Mouse (Mus musculus): Measurements from ENCODE around the gene Gm17018. TPM values are rescaled to one million over a fixed set of nuclear protein-coding genes. Genes with fewer than 3 reads are reported as not detected.

The Gm17018 gene
- polyA plus RNA-seq, 1 experiment from 2014 or later = 76.3 TPM

GRCm38 (mm10) chr19:45578976-45579375, 18.6 kb downstream of the Gm17018 start:
- no peak overlapping the region for H3K27ac ChIP-seq (ENCODE audit: low read depth, low read length)
- H3K4me3 ChIP-seq (ENCODE audit: low read depth, low read length) = no peak overlapping the region
- peaks cover 12% of the 10 kb centered on the region; the same call in 1 of the 2 replicates for H3K4me1 ChIP-seq (ENCODE audit: control insufficient read depth, insufficient read depth, low read length)
- H3K9ac ChIP-seq (replicated peaks; ENCODE audit: low read depth, low read length) = no peak overlapping the region
- H3K9me3 ChIP-seq (ENCODE audit: control insufficient read depth, low read length) = no peaks in the 10 kb centered on the region
- 91% methylated on average over 12 of the region's 12 CpGs for WGBS
- no peaks in the 10 kb centered on the region for H3K27me3 ChIP-seq (ENCODE audit: control insufficient read depth, insufficient read depth, low read length)
- ATAC-seq (ENCODE audit: low read depth) = no peak
- peaks cover 12% of the 10 kb centered on the region for H3K36me3 ChIP-seq (ENCODE audit: control insufficient read depth, insufficient read depth, low read length)
- no peak overlapping the region for H3K4me2 ChIP-seq (ENCODE audit: low read depth, low read length)

GRCm38 (mm10) chr19:45579416-45579815, 19.0 kb downstream of the Gm17018 start:
- H3K9me3 ChIP-seq (ENCODE audit: control insufficient read depth, low read length) = no peaks in the 10 kb centered on the region
- H3K4me1 ChIP-seq (ENCODE audit: control insufficient read depth, insufficient read depth, low read length) = peaks cover 12% of the 10 kb centered on the region; the same call in 1 of the 2 replicates
- peaks cover 12% of the 10 kb centered on the region for H3K36me3 ChIP-seq (ENCODE audit: control insufficient read depth, insufficient read depth, low read length)
- 84% methylated on average over 7 of the region's 7 CpGs for WGBS
- no peaks in the 10 kb centered on the region for H3K27me3 ChIP-seq (ENCODE audit: control insufficient read depth, insufficient read depth, low read length)
- H3K4me2 ChIP-seq (ENCODE audit: low read depth, low read length) = no peak overlapping the region
- H3K9ac ChIP-seq (replicated peaks; ENCODE audit: low read depth, low read length) = no peak overlapping the region
- ATAC-seq (ENCODE audit: low read depth) = no peak
- no peak overlapping the region for H3K4me3 ChIP-seq (ENCODE audit: low read depth, low read length)
- no peak overlapping the region for H3K27ac ChIP-seq (ENCODE audit: low read depth, low read length)

- H3K27ac ChIP-seq (ENCODE audit: low read depth, low read length) = no peak overlapping the region
- no peak overlapping the region for H3K4me3 ChIP-seq (ENCODE audit: low read depth, low read length)
- no peak overlapping the region for H3K9ac ChIP-seq (replicated peaks; ENCODE audit: low read depth, low read length)
- 32% methylated on average over 12 of the region's 12 CpGs for WGBS
- H3K36me3 ChIP-seq (ENCODE audit: control insufficient read depth, insufficient read depth, low read length) = peaks cover 12% of the 10 kb centered on the region
- no peaks in the 10 kb centered on the region for H3K9me3 ChIP-seq (ENCODE audit: control insufficient read depth, low read length)
- H3K27me3 ChIP-seq (ENCODE audit: control insufficient read depth, insufficient read depth, low read length) = no peaks in the 10 kb centered on the region
- peaks cover 12% of the 10 kb centered on the region; the same call in 1 of the 2 replicates for H3K4me1 ChIP-seq (ENCODE audit: control insufficient read depth, insufficient read depth, low read length)
- ATAC-seq (ENCODE audit: low read depth) = no peak
- H3K4me2 ChIP-seq (ENCODE audit: low read depth, low read length) = no peak overlapping the region
Observed at GRCm38 (mm10) chr19:45580235-45580634, 19.8 kb downstream of the Gm17018 start.

- Histone ChIP-seq H3K4me2 (ENCODE audit: low read depth, low read length) (no peak overlapping the region), H3K4me1 (ENCODE audit: control insufficient read depth, insufficient read depth, low read length) (peaks cover 12% of the 10 kb centered on the region; the same call in 1 of the 2 replicates), H3K9ac (replicated peaks; ENCODE audit: low read depth, low read length) (no peak overlapping the region), H3K27me3 (ENCODE audit: control insufficient read depth, insufficient read depth, low read length) (no peaks in the 10 kb centered on the region), H3K4me3 (ENCODE audit: low read depth, low read length) (no peak overlapping the region), H3K27ac (ENCODE audit: low read depth, low read length) (no peak overlapping the region), H3K9me3 (ENCODE audit: control insufficient read depth, low read length) (no peaks in the 10 kb centered on the region), H3K36me3 (ENCODE audit: control insufficient read depth, insufficient read depth, low read length) (peaks cover 12% of the 10 kb centered on the region)
- 67% methylated on average over 3 of the region's 3 CpGs for WGBS
- ATAC-seq (ENCODE audit: low read depth) = no peak
Observed at GRCm38 (mm10) chr19:45581257-45581656, 20.8 kb downstream of the Gm17018 start.

- Histone ChIP-seq H3K27me3 (ENCODE audit: control insufficient read depth, insufficient read depth, low read length) (no peaks in the 10 kb centered on the region), H3K9ac (replicated peaks; ENCODE audit: low read depth, low read length) (no peak overlapping the region), H3K36me3 (ENCODE audit: control insufficient read depth, insufficient read depth, low read length) (peaks cover 12% of the 10 kb centered on the region), H3K4me1 (ENCODE audit: control insufficient read depth, insufficient read depth, low read length) (peaks cover 12% of the 10 kb centered on the region; the same call in 1 of the 2 replicates), H3K4me2 (ENCODE audit: low read depth, low read length) (no peak overlapping the region), H3K9me3 (ENCODE audit: control insufficient read depth, low read length) (no peaks in the 10 kb centered on the region), H3K27ac (ENCODE audit: low read depth, low read length) (peak overlapping the region; percentile 23; the same call in 1 of the 2 replicates), H3K4me3 (ENCODE audit: low read depth, low read length) (no peak overlapping the region)
- 11% methylated on average over 8 of the region's 8 CpGs for WGBS
- ATAC-seq (ENCODE audit: low read depth) = no peak
Observed at GRCm38 (mm10) chr19:45582161-45582560, 21.7 kb downstream of the Gm17018 start.

GRCm38 (mm10) chr19:45583136-45583535, 22.7 kb downstream of the Gm17018 start:
- H3K9me3 ChIP-seq (ENCODE audit: control insufficient read depth, low read length) = no peaks in the 10 kb centered on the region
- H3K4me1 ChIP-seq (ENCODE audit: control insufficient read depth, insufficient read depth, low read length) = peaks cover 12% of the 10 kb centered on the region; the same call in 1 of the 2 replicates
- H3K27ac ChIP-seq (ENCODE audit: low read depth, low read length) = no peak overlapping the region
- no peak overlapping the region for H3K9ac ChIP-seq (replicated peaks; ENCODE audit: low read depth, low read length)
- ATAC-seq (ENCODE audit: low read depth) = no peak
- no peak overlapping the region for H3K4me2 ChIP-seq (ENCODE audit: low read depth, low read length)
- 84% methylated on average over 6 of the region's 6 CpGs for WGBS
- no peaks in the 10 kb centered on the region for H3K27me3 ChIP-seq (ENCODE audit: control insufficient read depth, insufficient read depth, low read length)
- H3K36me3 ChIP-seq (ENCODE audit: control insufficient read depth, insufficient read depth, low read length) = peaks cover 8% of the 10 kb centered on the region
- no peak overlapping the region for H3K4me3 ChIP-seq (ENCODE audit: low read depth, low read length)

- H3K9me3 ChIP-seq (ENCODE audit: control insufficient read depth, low read length) = no peaks in the 10 kb centered on the region
- H3K4me1 ChIP-seq (ENCODE audit: control insufficient read depth, insufficient read depth, low read length) = peaks cover 9% of the 10 kb centered on the region; the same call in 1 of the 2 replicates
- no peak overlapping the region for H3K27ac ChIP-seq (ENCODE audit: low read depth, low read length)
- ATAC-seq (ENCODE audit: low read depth) = no peak
- H3K4me2 ChIP-seq (ENCODE audit: low read depth, low read length) = no peak overlapping the region
- no peaks in the 10 kb centered on the region for H3K27me3 ChIP-seq (ENCODE audit: control insufficient read depth, insufficient read depth, low read length)
- H3K4me3 ChIP-seq (ENCODE audit: low read depth, low read length) = no peak overlapping the region
- no peak overlapping the region for H3K9ac ChIP-seq (replicated peaks; ENCODE audit: low read depth, low read length)
- 74% methylated on average over 9 of the region's 9 CpGs for WGBS
- H3K36me3 ChIP-seq (ENCODE audit: control insufficient read depth, insufficient read depth, low read length) = no peaks in the 10 kb centered on the region
Observed at GRCm38 (mm10) chr19:45584856-45585620, 24.6 kb downstream of the Gm17018 start.

GRCm38 (mm10) chr19:45586850-45587249, 26.4 kb downstream of the Gm17018 start:
- no peak for ATAC-seq (ENCODE audit: low read depth)
- Histone ChIP-seq H3K4me2 (ENCODE audit: low read depth, low read length) (no peak overlapping the region), H3K4me3 (ENCODE audit: low read depth, low read length) (no peak overlapping the region), H3K9ac (replicated peaks; ENCODE audit: low read depth, low read length) (no peak overlapping the region), H3K27me3 (ENCODE audit: control insufficient read depth, insufficient read depth, low read length) (no peaks in the 10 kb centered on the region), H3K9me3 (ENCODE audit: control insufficient read depth, low read length) (no peaks in the 10 kb centered on the region), H3K36me3 (ENCODE audit: control insufficient read depth, insufficient read depth, low read length) (0 out of 2 replicates have a peak, but pooled peaks cover 4% of the 10 kb centered on the region), H3K4me1 (ENCODE audit: control insufficient read depth, insufficient read depth, low read length) (peaks cover 6% of the 10 kb centered on the region; the same call in 1 of the 2 replicates), H3K27ac (ENCODE audit: low read depth, low read length) (no peak overlapping the region)
- 84% methylated on average over 3 of the region's 3 CpGs for WGBS

- Histone ChIP-seq H3K9ac (replicated peaks; ENCODE audit: low read depth, low read length) (no peak overlapping the region), H3K4me2 (ENCODE audit: low read depth, low read length) (no peak overlapping the region), H3K9me3 (ENCODE audit: control insufficient read depth, low read length) (no peaks in the 10 kb centered on the region), H3K4me1 (ENCODE audit: control insufficient read depth, insufficient read depth, low read length) (no peaks in the 10 kb centered on the region), H3K36me3 (ENCODE audit: control insufficient read depth, insufficient read depth, low read length) (0 out of 2 replicates have a peak, but pooled peaks cover 4% of the 10 kb centered on the region), H3K4me3 (ENCODE audit: low read depth, low read length) (no peak overlapping the region), H3K27me3 (ENCODE audit: control insufficient read depth, insufficient read depth, low read length) (no peaks in the 10 kb centered on the region), H3K27ac (ENCODE audit: low read depth, low read length) (no peak overlapping the region)
- 85% methylated on average over 6 of the region's 6 CpGs for WGBS
- no peak for ATAC-seq (ENCODE audit: low read depth)
Observed at GRCm38 (mm10) chr19:45587509-45588292, 27.3 kb downstream of the Gm17018 start.
